Comparison of ENCODE assay signal across 13 mouse cellular contexts in the genomic region with DNA sequence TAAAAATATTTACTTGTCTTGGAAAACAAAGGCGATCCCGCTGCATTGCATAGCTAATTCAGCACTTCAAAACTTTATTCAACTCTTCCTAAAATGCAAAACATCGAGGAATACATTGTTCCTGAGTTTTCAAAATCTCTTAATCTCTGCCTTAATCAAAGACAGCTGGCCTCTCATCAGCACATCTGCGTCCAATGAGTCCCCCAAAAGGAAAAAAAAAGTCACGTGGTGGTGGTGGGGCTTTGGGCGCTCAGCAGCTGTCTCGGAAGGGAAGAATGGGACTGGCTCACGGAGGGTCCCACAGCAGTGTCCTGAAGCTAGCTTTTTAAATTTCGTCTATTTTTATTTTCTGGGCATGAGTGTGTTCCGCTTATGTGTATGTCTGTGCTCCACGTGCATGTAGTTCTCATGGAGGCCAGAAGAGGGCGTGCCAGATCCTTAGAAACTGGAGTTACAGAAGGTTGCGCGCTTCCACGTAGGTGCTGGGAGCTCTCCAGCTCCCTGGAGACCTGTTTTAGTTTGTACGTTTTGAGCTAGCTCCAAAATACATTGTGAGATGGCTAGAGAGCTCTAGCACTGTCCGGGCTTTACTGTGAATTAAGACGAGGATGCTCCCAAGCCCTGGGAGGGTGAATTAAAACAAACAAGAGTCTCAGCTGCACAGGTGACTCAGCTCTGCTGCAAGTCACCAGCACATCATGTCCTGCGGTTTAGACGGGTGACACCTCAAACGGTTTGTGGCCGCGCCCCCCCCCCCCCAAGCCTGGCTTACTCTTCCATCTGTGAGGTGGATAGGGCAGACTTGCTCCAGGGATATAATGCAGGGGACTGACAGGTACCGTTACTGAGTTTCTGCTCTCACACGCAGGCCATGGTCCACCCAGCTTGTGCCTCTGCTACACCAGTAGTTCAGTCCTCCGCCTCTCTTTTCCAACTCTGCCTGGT. TPM values are rescaled to one million over a fixed set of nuclear protein-coding genes. Genes with fewer than 3 reads are reported as not detected.
A peak's percentile ranks its signal among the peaks of the same experiment; 100 is the strongest.
DNase-seq lines count a peak whose midpoint lies in the region; ATAC-seq and TF ChIP-seq lines count a peak whose summit lies in the region.
"Had no signal": no experiment of that assay in that cellular context is flagged by ENCODE, and none has a peak within 500 bp of the region (broad histone marks: within the 10 kb centered on the region; RNA-seq: fewer than 3 reads in every experiment).

No protein-coding gene starts in this region.

- ATAC-seq in limb, embryonic 15.5 days (ENCODE audit: insufficient number of reproducible peaks, low FRiP score, low TSS enrichment, low read depth), result no peak
- ATAC-seq in kidney, embryonic 14.5 days (ENCODE audit: low FRiP score, low TSS enrichment), result no peak

- 70% methylated on average over 26 of the region's 26 CpGs for WGBS in embryonic facial prominence, embryonic 10.5 days
- 70% methylated on average over 26 of the region's 26 CpGs for WGBS in limb, embryonic 15.5 days
- WGBS in kidney, embryonic 14.5 days, result 88% methylated on average over 26 of the region's 26 CpGs
- 90% methylated on average over 26 of the region's 26 CpGs for WGBS in cerebellum, adult 2 months

- TF ChIP-seq POLR2A in cerebellum, adult 2 months (IDR thresholded peaks at IDR 0.05; ENCODE audit: borderline replicate concordance, insufficient read depth, low read length), result no peak

- no peaks in the 10 kb centered on the region for H3K36me3 ChIP-seq in embryonic facial prominence, embryonic 10.5 days (replicated peaks)
- H3K36me3 ChIP-seq in limb, embryonic 15.5 days, result no peaks in the 10 kb centered on the region
- no peaks in the 10 kb centered on the region for H3K36me3 ChIP-seq in kidney, embryonic 14.5 days (ENCODE audit: control insufficient read depth, insufficient read depth, low read length)
- H3K36me3 ChIP-seq: liver, embryonic 15.5 days had no signal

- no peak overlapping the region for H3K4me3 ChIP-seq in embryonic facial prominence, embryonic 10.5 days
- no peak overlapping the region for H3K4me3 ChIP-seq in limb, embryonic 15.5 days
- no peak overlapping the region for H3K4me3 ChIP-seq in kidney, embryonic 14.5 days (ENCODE audit: low read length)
- H3K4me3 ChIP-seq in cerebellum, adult 2 months (replicated peaks; ENCODE audit: insufficient read depth, low read depth, low read length), result no peak overlapping the region
- H3K4me3 ChIP-seq: liver, embryonic 15.5 days; megakaryocyte, embryonic 14.5 days had no signal

- no peak for TF ChIP-seq CTCF in cerebellum, adult 2 months (IDR thresholded peaks at IDR 0.05; ENCODE audit: borderline replicate concordance, insufficient read depth, low read depth, low read length)

- no peaks in the 10 kb centered on the region for H3K9me3 ChIP-seq in embryonic facial prominence, embryonic 10.5 days
- H3K9me3 ChIP-seq in limb, embryonic 15.5 days, result no peaks in the 10 kb centered on the region
- H3K9me3 ChIP-seq in kidney, embryonic 14.5 days (ENCODE audit: control insufficient read depth, low read length), result no peaks in the 10 kb centered on the region
- H3K9me3 ChIP-seq: liver, embryonic 15.5 days had no signal

- DNase-seq in embryo, embryonic 10 days (ENCODE audit: low spot score), result peak; percentile 45
- DNase-seq in embryo, embryonic 9.5 days (ENCODE audit: extremely low spot score), result no peak
- DNase-seq in CD8-positive naive resting alpha-beta T cell, adult 2 months (ENCODE audit: low read depth in 2 of 2, low spot score in 2 of 2), result peak; percentile 13 to 18
- peak; percentile 77 for DNase-seq in embryonic facial prominence, embryonic 10.5 days (ENCODE audit: low spot score)
- DNase-seq in neural tube, embryonic 10.5 days (ENCODE audit: extremely low spot score, low spot score), result no peak
- DNase-seq in cerebellum, adult 2 months, result no peak
- DNase-seq: adrenal gland, adult 2 months; layer of hippocampus, postnatal 36 days had no signal

- H3K27ac ChIP-seq in embryonic facial prominence, embryonic 10.5 days (replicated peaks), result peak overlapping the region; percentile 81
- no peak overlapping the region for H3K27ac ChIP-seq in limb, embryonic 15.5 days
- H3K27ac ChIP-seq in kidney, embryonic 14.5 days (ENCODE audit: low read depth, low read length), result no peak overlapping the region
- no peak overlapping the region for H3K27ac ChIP-seq in cerebellum, adult 2 months (ENCODE audit: insufficient read depth, low read length)
- H3K27ac ChIP-seq: kidney, postnatal 0 days; liver, embryonic 15.5 days had no signal

- H3K4me2 ChIP-seq in limb, embryonic 15.5 days, result 0 out of 2 replicates have a peak overlapping the region, but pooled peaks have one; percentile 7
- H3K4me2 ChIP-seq in kidney, embryonic 14.5 days (replicated peaks; ENCODE audit: low read depth, low read length), result no peak overlapping the region
- H3K4me2 ChIP-seq: liver, embryonic 15.5 days had no signal

- no peaks in the 10 kb centered on the region for H3K27me3 ChIP-seq in embryonic facial prominence, embryonic 10.5 days (replicated peaks; ENCODE audit: low read depth, poor library complexity, severe bottlenecking)
- no peaks in the 10 kb centered on the region for H3K27me3 ChIP-seq in limb, embryonic 15.5 days
- no peaks in the 10 kb centered on the region for H3K27me3 ChIP-seq in kidney, embryonic 14.5 days (ENCODE audit: control insufficient read depth, insufficient read depth, low read length)
- H3K27me3 ChIP-seq in cerebellum, adult 2 months (ENCODE audit: control insufficient read depth, insufficient read depth, low read length), result no peaks in the 10 kb centered on the region
- H3K27me3 ChIP-seq: liver, embryonic 15.5 days; megakaryocyte, embryonic 14.5 days had no signal

- H3K9ac ChIP-seq in limb, embryonic 15.5 days, result no peak overlapping the region
- H3K9ac ChIP-seq in kidney, embryonic 14.5 days (ENCODE audit: low read depth, low read length), result no peak overlapping the region
- H3K9ac ChIP-seq: liver, embryonic 15.5 days had no signal

- H3K4me1 ChIP-seq in embryonic facial prominence, embryonic 10.5 days, result peaks cover 38% of the 10 kb centered on the region
- H3K4me1 ChIP-seq in limb, embryonic 15.5 days, result 0 out of 2 replicates have a peak, but pooled peaks cover 5% of the 10 kb centered on the region
- H3K4me1 ChIP-seq in kidney, embryonic 14.5 days (ENCODE audit: control insufficient read depth, insufficient read depth, low read length), result no peaks in the 10 kb centered on the region
- H3K4me1 ChIP-seq in cerebellum, adult 2 months (ENCODE audit: control insufficient read depth, insufficient read depth, low read length), result no peaks in the 10 kb centered on the region
- H3K4me1 ChIP-seq: liver, embryonic 15.5 days; megakaryocyte, embryonic 14.5 days had no signal

RNA-seq across cellular contexts. Expression of a gene that starts 36.7 kb away (rescaled TPM):
- 3.1 and 4.3 TPM in 2 replicates for polyA plus RNA-seq in embryonic facial prominence, embryonic 10.5 days (2016; fragmentation: Nextera tagmentation; extraction: Ambion mirVana)
- polyA plus RNA-seq in limb, embryonic 15.5 days (2015; fragmentation: Nextera tagmentation; extraction: Ambion mirVana), result 5.9 and 7.7 TPM in 2 replicates
- polyA plus RNA-seq in kidney, embryonic 14.5 days (2014; fragmentation: Nextera tagmentation; extraction: Ambion mirVana), result 3.4 and 3.9 TPM in 2 replicates
- polyA plus RNA-seq in cerebellum, adult 2 months (2012; rRNA removed), result 1.6 and 1.9 TPM in 2 replicates
- polyA plus RNA-seq: liver, embryonic 15.5 days had no signal

Comparison
In these comparisons a context has a peak if more than half of its experiments do, and no peak if none do; other contexts are left out.
1. DNase-seq: peak in embryo, embryonic 10 days (single experiment), CD8-positive naive resting alpha-beta T cell, adult 2 months (2 of 2) and embryonic facial prominence, embryonic 10.5 days (single experiment); none in embryo, embryonic 9.5 days (single experiment), neural tube, embryonic 10.5 days (single experiment) and cerebellum, adult 2 months (0 of 2).